In the genomic region with DNA sequence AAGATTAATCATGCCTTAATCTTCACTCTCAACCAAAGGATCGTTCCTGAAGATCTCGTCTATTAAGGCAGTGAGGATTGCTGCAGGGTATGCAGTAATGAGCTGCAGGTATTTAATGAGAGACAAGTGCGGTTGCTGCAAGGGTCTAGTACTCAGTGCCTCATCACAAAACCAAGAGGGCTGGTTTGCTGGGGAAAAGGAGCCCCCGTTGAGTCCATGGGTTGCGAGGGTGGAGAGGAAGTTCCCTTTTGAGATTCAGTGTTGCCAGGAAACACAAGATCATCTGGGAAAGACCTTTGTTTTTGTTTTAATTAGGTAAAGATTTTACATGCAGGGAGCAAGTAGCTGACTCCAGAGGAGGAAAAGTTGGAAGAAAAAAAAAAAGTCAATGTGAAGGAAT, we compare ENCODE assay signal across 13 mouse cellular contexts.
DNase-seq lines count a peak whose midpoint lies in the region; ATAC-seq and TF ChIP-seq lines count a peak whose summit lies in the region.
"Had no signal": no experiment of that assay in that cellular context is flagged by ENCODE, and none has a peak within 500 bp of the region (broad histone marks: within the 10 kb centered on the region; RNA-seq: fewer than 3 reads in every experiment).

No protein-coding gene starts in this region.

- DNase-seq in kidney, adult 2 months: no peak
- no peak for DNase-seq in kidney, adult 11 months
- no peak for DNase-seq in neural tube, embryonic 10.5 days (ENCODE audit: extremely low spot score, low spot score)
- no peak for DNase-seq in thymus, postnatal 0 days (ENCODE audit: low spot score)
- DNase-seq in thymus, postnatal 14 days: no peak
- DNase-seq: cerebellum, adult 11 months; layer of hippocampus, adult 9-11 months; thymus, adult 2 months had no signal

- TF ChIP-seq POLR2A in kidney, adult 2 months (IDR thresholded peaks at IDR 0.05; ENCODE audit: low read depth, low read length): no peak

- ATAC-seq in forebrain, embryonic 12.5 days (ENCODE audit: low FRiP score): no peak
- ATAC-seq in forebrain, embryonic 16.5 days: no peak
- ATAC-seq in neural tube, embryonic 13.5 days (ENCODE audit: low read depth): no peak
- ATAC-seq: forebrain, embryonic 13.5 days had no signal

- no peak overlapping the region for H3K4me2 ChIP-seq in forebrain, embryonic 12.5 days
- no peak overlapping the region for H3K4me2 ChIP-seq in forebrain, embryonic 16.5 days (ENCODE audit: low read length)
- no peak overlapping the region for H3K4me2 ChIP-seq in neural tube, embryonic 13.5 days
- H3K4me2 ChIP-seq: forebrain, embryonic 13.5 days had no signal

- 43% methylated on average over 5 of the region's 5 CpGs for WGBS in forebrain, embryonic 12.5 days
- 38% methylated on average over 5 of the region's 5 CpGs for WGBS in forebrain, embryonic 16.5 days
- 56% methylated on average over 5 of the region's 5 CpGs for WGBS in kidney, adult 2 months
- WGBS in neural tube, embryonic 13.5 days: 51% methylated on average over 5 of the region's 5 CpGs

- H3K9ac ChIP-seq in forebrain, embryonic 12.5 days: no peak overlapping the region
- no peak overlapping the region for H3K9ac ChIP-seq in forebrain, embryonic 16.5 days (replicated peaks; ENCODE audit: low read depth, low read length)
- no peak overlapping the region for H3K9ac ChIP-seq in neural tube, embryonic 13.5 days
- H3K9ac ChIP-seq: forebrain, embryonic 13.5 days; limb, embryonic 13.5 days had no signal

- peaks cover 8% of the 10 kb centered on the region for H3K27me3 ChIP-seq in forebrain, embryonic 12.5 days
- H3K27me3 ChIP-seq in forebrain, embryonic 16.5 days (replicated peaks; ENCODE audit: control insufficient read depth, insufficient read depth, low read length): no peaks in the 10 kb centered on the region
- no peaks in the 10 kb centered on the region for H3K27me3 ChIP-seq in kidney, adult 2 months (replicated peaks; ENCODE audit: control insufficient read depth, insufficient read depth, low read length)
- no peaks in the 10 kb centered on the region for H3K27me3 ChIP-seq in neural tube, embryonic 13.5 days
- H3K27me3 ChIP-seq: forebrain, embryonic 13.5 days had no signal

- peaks cover 50% of the 10 kb centered on the region for H3K4me1 ChIP-seq in forebrain, embryonic 12.5 days
- H3K4me1 ChIP-seq in forebrain, embryonic 16.5 days (replicated peaks; ENCODE audit: control insufficient read depth, insufficient read depth, low read length): peaks cover 39% of the 10 kb centered on the region
- H3K4me1 ChIP-seq in kidney, adult 2 months (ENCODE audit: control insufficient read depth, insufficient read depth, low read length): peaks cover 12% of the 10 kb centered on the region; the same call in 1 of the 2 replicates
- peaks cover 76% of the 10 kb centered on the region for H3K4me1 ChIP-seq in neural tube, embryonic 13.5 days (replicated peaks)

- H3K36me3 ChIP-seq in forebrain, embryonic 12.5 days (replicated peaks): no peaks in the 10 kb centered on the region
- H3K36me3 ChIP-seq in forebrain, embryonic 16.5 days (ENCODE audit: control insufficient read depth, insufficient read depth): no peaks in the 10 kb centered on the region
- H3K36me3 ChIP-seq in kidney, adult 2 months (ENCODE audit: control insufficient read depth, insufficient read depth, low read length): no peaks in the 10 kb centered on the region
- H3K36me3 ChIP-seq in neural tube, embryonic 13.5 days: no peaks in the 10 kb centered on the region
- H3K36me3 ChIP-seq: limb, embryonic 13.5 days had no signal

- 0 out of 2 replicates have a peak overlapping the region, but pooled peaks have one; percentile 25 for H3K27ac ChIP-seq in forebrain, embryonic 12.5 days
- H3K27ac ChIP-seq in forebrain, embryonic 16.5 days (ENCODE audit: low read length): no peak overlapping the region
- H3K27ac ChIP-seq in kidney, adult 2 months (ENCODE audit: insufficient read depth, low read depth, low read length): peak overlapping the region; percentile 74
- peak overlapping the region; percentile 68 for H3K27ac ChIP-seq in neural tube, embryonic 13.5 days (replicated peaks)
- H3K27ac ChIP-seq: forebrain, embryonic 13.5 days had no signal

- TF ChIP-seq CTCF in kidney, adult 2 months (conservative IDR thresholded peaks at IDR 0.05; ENCODE audit: insufficient read depth, insufficient read length, low read depth, low read length): no peak

- H3K4me3 ChIP-seq in forebrain, embryonic 12.5 days (replicated peaks): no peak overlapping the region
- H3K4me3 ChIP-seq in forebrain, embryonic 16.5 days (replicated peaks; ENCODE audit: low read length): no peak overlapping the region
- H3K4me3 ChIP-seq in kidney, adult 2 months (ENCODE audit: insufficient read depth, low read depth, low read length): no peak overlapping the region
- H3K4me3 ChIP-seq in neural tube, embryonic 13.5 days: no peak overlapping the region
- H3K4me3 ChIP-seq: forebrain, embryonic 13.5 days; limb, embryonic 13.5 days had no signal

- H3K9me3 ChIP-seq in forebrain, embryonic 12.5 days: no peaks in the 10 kb centered on the region
- H3K9me3 ChIP-seq in forebrain, embryonic 16.5 days (ENCODE audit: control insufficient read depth, low read length): no peaks in the 10 kb centered on the region
- H3K9me3 ChIP-seq in neural tube, embryonic 13.5 days: no peaks in the 10 kb centered on the region
- H3K9me3 ChIP-seq: forebrain, embryonic 13.5 days; limb, embryonic 13.5 days had no signal
